Mouse (Mus musculus) embryonic facial prominence, embryonic 15.5 days (tissue): ENCODE data around the gene Olfr1329. TPM values are rescaled to one million over a fixed set of nuclear protein-coding genes. Genes with fewer than 3 reads are reported as not detected.
A peak's percentile ranks its signal among the peaks of the same experiment; 100 is the strongest.
"Not testable (repeated sequence)": the region's sequence is repeated elsewhere in the genome, so short reads cannot be mapped to it uniquely, and the experiment has no call there.

ENCODE experiments used
- ATAC-seq: fragments of 200-750 bp; cut with Nextera tagmentation; 2 replicates; pipeline ENCODE4 v1.8.0; 2017; ENCODE audit warnings: low read depth, moderate TSS enrichment; ENCODE audit not compliant: insufficient number of reproducible peaks, low FRiP score, low TSS enrichment
- H3K27ac ChIP-seq: fragments of 300-500 bp; sonication (generic); replicated peaks from 2 replicates; pipeline ENCODE4 v1.5.1; 2015; ENCODE audit warnings: mild to moderate bottlenecking, inconsistent platforms
- H3K27me3 ChIP-seq: fragments of 300-500 bp; sonication (generic); 2 replicates; pipeline ENCODE4 v1.6.1; 2015; ENCODE audit warnings: inconsistent platforms
- H3K36me3 ChIP-seq: fragments of 300-500 bp; sonication (generic); 2 replicates; pipeline ENCODE4 v1.6.1; 2015; ENCODE audit warnings: mild to moderate bottlenecking, inconsistent platforms
- H3K4me1 ChIP-seq: fragments of 300-500 bp; sonication (generic); 2 replicates; pipeline ENCODE4 v1.6.1; 2015; ENCODE audit warnings: inconsistent platforms
- H3K4me2 ChIP-seq: fragments of 300-500 bp; sonication (generic); replicated peaks from 2 replicates; pipeline ENCODE4 v1.6.1; 2015; ENCODE audit warnings: mild to moderate bottlenecking, inconsistent platforms
- H3K4me3 ChIP-seq: fragments of 300-500 bp; sonication (generic); replicated peaks from 2 replicates; pipeline ENCODE4 v1.5.1; 2015; ENCODE audit warnings: mild to moderate bottlenecking, inconsistent platforms
- H3K9ac ChIP-seq: fragments of 300-500 bp; sonication (generic); 2 replicates; pipeline ENCODE4 v1.6.1; 2015; ENCODE audit warnings: inconsistent platforms
- H3K9me3 ChIP-seq: fragments of 300-500 bp; sonication (generic); replicated peaks from 2 replicates; pipeline ENCODE4 v1.6.1; 2016; ENCODE audit warnings: inconsistent platforms
- WGBS: fragments of 180-500 bp; shearing (Covaris S2); methylation state at CpG from one replicate; pipeline ENCODE4 v1.1.7; 2015; 5-methylcytosine and 5-hydroxymethylcytosine counted together
- polyA plus RNA-seq: library from polyadenylated mRNA; unstranded; fragments of >200 nt; fragmentation: Nextera tagmentation; extraction: Ambion mirVana; gene quantifications from 2 replicates; pipeline ENCODE4 v1.2.1, GENCODE M21; 2015

Olfr1329 gene
- polyA plus RNA-seq = 0.18 TPM in 1 of 2 replicates, not detected in the other

DNA sequence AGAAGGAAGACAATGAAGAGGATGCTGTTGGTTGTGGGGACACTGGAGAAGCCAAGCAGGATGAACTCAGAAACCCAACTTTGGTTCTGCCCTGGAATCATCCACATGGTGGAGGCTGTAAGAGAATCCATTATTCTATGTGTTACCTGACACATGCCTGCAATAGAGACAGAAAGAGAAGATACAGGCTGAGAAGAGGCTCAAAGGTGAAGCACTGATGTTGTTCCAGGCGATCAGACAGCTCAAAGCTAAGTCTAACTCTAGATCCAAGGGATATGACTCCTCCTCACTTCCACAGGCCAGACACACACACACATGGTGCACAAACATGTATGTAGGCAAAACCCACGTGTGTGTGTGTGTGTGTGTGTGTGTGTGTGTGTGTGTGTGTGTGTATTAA, at the start of gene Olfr1329:
TSS of gene Olfr1329 (minus strand) at position 101 of the 400 bp plus-strand sequence.
- not testable (repeated sequence) for H3K27ac ChIP-seq, H3K9ac ChIP-seq, H3K4me3 ChIP-seq, H3K27me3 ChIP-seq, H3K4me2 ChIP-seq, H3K9me3 ChIP-seq, H3K36me3 ChIP-seq, H3K4me1 ChIP-seq, ATAC-seq
- WGBS = 64% methylated on average over 2 of the region's 2 CpGs

DNA sequence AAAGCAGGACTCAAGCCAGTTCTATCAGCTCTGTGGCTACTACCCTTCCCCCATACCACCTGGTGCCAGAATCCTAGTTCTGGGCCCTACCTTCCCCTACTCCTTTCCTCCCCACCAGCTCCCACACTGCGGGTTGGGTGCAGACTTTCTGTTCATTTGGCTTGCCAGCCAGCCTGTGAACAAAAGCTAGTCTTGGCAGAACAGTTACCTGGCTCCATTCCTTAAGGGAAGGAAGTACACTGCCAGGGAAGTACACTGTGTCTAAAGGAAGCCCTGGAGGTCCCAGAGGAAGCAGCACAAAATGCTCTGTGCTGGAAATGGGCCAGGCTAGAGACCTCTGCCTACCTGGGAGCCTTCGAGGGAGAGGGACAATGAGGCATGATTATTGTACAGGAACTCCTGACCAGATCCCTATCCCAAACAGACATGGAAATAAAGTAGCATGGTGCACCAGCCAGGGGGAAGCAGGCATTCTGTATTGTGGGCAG, 43.9 kb upstream of the Olfr1329 start, which contains the start of gene Lao1:
TSS of gene Lao1 (plus strand) at position 438 of the 488 bp plus-strand sequence.
- H3K36me3 ChIP-seq = no peaks in the 10 kb centered on the region
- H3K4me2 ChIP-seq = no peak within 1 kb of the TSS
- H3K27ac ChIP-seq = no peak within 1 kb of the TSS
- no peak for ATAC-seq
- WGBS = 83% methylated on average over 2 of the region's 2 CpGs
- no peaks in the 10 kb centered on the region for H3K9me3 ChIP-seq
- no peaks in the 10 kb centered on the region for H3K27me3 ChIP-seq
- H3K9ac ChIP-seq = no peak within 1 kb of the TSS
- no peak within 1 kb of the TSS for H3K4me3 ChIP-seq
- H3K4me1 ChIP-seq = no peaks in the 10 kb centered on the region

DNA sequence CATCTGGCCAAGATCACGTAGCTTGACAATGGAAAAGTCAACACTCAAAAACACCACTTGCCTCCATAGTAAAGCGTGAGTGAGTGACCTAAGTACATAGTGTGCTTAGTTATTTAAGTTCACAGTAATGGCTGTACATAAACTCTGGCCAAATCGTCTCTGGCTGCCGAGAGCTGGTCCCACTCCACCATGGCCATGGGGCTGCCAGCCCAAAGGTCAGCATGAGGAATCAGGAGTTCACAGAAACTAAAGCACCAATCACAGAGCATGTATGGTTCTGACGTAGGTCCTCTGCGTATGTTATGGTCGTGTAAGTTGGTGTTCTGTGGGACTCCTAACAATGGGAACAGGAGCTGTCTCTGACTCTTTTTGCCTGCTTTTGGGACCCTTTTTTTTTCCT, 41.5 kb upstream of the Olfr1329 start:
- no peaks in the 10 kb centered on the region for H3K9me3 ChIP-seq
- H3K4me1 ChIP-seq = no peaks in the 10 kb centered on the region
- H3K4me3 ChIP-seq = no peak overlapping the region
- no peak overlapping the region for H3K27ac ChIP-seq
- H3K36me3 ChIP-seq = no peaks in the 10 kb centered on the region
- H3K9ac ChIP-seq = no peak overlapping the region
- 85% methylated on average over 7 of the region's 7 CpGs for WGBS
- no peak for ATAC-seq
- no peaks in the 10 kb centered on the region for H3K27me3 ChIP-seq
- no peak overlapping the region for H3K4me2 ChIP-seq

DNA sequence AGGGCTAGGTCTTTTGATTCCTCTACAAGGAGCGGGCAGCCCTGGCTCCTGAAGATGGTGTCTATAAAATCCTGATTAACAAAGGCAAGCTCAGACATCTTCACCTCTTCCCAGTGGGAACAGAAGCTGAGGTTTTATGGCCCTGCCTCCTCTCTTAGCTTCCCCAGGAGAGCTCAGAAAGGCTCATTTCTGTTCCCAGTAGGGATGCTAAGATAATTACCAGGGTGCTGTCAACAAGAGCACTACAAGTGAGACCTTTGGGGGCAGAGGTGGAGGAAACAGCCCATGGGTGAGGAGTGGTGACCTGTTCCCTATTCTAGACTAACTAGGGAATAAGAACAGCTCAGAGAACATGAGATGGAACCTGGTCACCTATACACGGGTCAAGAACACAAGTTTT, 21.2 kb upstream of the Olfr1329 start, which contains the start of gene Olfr1328:
TSS of gene Olfr1328 (minus strand) at position 101 of the 400 bp plus-strand sequence.
- Histone ChIP-seq H3K4me2 (no peak within 1 kb of the TSS), H3K4me3 (no peak within 1 kb of the TSS), H3K27me3 (no peaks in the 10 kb centered on the region), H3K9me3 (no peaks in the 10 kb centered on the region), H3K36me3 (no peaks in the 10 kb centered on the region), H3K9ac (no peak within 1 kb of the TSS), H3K27ac (no peak within 1 kb of the TSS), H3K4me1 (no peaks in the 10 kb centered on the region)
- no peak for ATAC-seq
- WGBS = 63% methylated on average over 2 of the region's 2 CpGs

DNA sequence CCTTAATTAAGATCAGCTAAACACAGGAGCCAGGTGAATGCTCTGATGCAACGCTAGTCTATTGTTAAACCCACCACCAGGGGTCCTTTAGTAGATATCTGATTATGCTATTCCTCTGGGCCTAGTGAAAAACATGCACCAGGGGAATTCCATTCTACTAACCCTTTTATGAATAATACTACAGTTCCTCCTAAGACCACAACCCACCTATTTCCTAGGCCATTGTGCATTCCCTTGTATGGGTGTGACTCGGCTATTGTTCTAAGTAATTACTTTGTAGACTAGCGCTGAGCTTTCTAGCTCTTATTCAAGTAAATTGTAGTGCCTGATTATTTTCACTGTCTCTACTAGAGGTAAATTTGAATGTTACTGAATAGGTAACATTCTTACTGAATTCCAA, 14.1 kb upstream of the Olfr1329 start:
- not testable (repeated sequence) for H3K27me3 ChIP-seq, ATAC-seq, H3K27ac ChIP-seq, H3K4me1 ChIP-seq, H3K9me3 ChIP-seq, H3K4me2 ChIP-seq, H3K4me3 ChIP-seq, H3K36me3 ChIP-seq, H3K9ac ChIP-seq
- 82% methylated on average over 3 of the region's 3 CpGs for WGBS

DNA sequence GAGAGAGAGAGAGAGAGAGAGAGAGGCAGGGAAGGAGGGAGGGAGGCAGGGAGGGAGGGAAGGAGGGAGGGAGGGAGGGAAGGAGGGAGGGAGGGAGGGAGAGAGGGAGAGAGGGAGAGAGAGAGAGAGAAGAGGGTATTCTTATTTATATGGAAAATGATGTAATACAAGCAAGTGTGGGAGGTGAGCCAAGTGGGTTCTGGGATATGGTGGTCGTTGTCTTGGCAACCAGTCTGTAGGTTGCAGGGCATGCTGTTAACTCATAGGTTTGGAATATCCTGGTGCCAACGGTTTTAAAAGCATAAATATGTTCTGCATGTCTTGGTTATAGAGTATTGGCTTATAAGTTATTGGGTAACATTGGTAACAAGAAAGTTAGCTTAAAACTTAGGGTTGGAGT, 15.3 kb downstream of the Olfr1329 start:
- Histone ChIP-seq H3K9ac (no peak overlapping the region), H3K4me1 (no peaks in the 10 kb centered on the region), H3K27me3 (no peaks in the 10 kb centered on the region), H3K36me3 (no peaks in the 10 kb centered on the region), H3K4me2 (no peak overlapping the region), H3K9me3 (no peaks in the 10 kb centered on the region), H3K4me3 (no peak overlapping the region), H3K27ac (no peak overlapping the region)
- 58% methylated on average over 2 of the region's 2 CpGs for WGBS
- no peak for ATAC-seq

DNA sequence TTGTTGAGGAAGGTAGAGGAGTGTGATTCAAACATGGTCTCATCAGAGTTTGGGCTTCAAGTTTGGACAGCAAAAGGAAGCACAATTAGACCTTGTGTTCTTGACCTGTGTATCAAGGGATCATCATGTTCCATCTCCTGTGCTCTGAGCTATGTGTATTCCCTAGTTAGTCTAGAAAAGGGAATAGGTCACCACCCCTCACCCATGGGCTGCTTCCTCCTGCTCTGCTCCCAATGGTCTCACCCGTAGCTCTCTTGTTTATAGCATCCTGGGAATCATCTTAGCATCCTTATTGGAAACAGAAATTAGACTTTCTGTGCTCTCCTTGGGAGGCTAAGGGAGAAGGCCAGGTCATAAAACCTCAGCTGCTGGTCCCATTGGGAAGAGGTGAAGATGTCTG, 29.0 kb downstream of the Olfr1329 start, which contains the start of gene Olfr1330:
TSS of gene Olfr1330 (plus strand) at position 301 of the 400 bp plus-strand sequence.
- no peak for ATAC-seq
- no peak within 1 kb of the TSS for H3K4me2 ChIP-seq
- H3K27me3 ChIP-seq = no peaks in the 10 kb centered on the region
- H3K4me1 ChIP-seq = no peaks in the 10 kb centered on the region
- no peaks in the 10 kb centered on the region for H3K9me3 ChIP-seq
- H3K4me3 ChIP-seq = no peak within 1 kb of the TSS
- no peak within 1 kb of the TSS for H3K27ac ChIP-seq
- WGBS = 83% methylated on average over 1 of the region's 1 CpGs
- no peaks in the 10 kb centered on the region for H3K36me3 ChIP-seq
- no peak within 1 kb of the TSS for H3K9ac ChIP-seq

DNA sequence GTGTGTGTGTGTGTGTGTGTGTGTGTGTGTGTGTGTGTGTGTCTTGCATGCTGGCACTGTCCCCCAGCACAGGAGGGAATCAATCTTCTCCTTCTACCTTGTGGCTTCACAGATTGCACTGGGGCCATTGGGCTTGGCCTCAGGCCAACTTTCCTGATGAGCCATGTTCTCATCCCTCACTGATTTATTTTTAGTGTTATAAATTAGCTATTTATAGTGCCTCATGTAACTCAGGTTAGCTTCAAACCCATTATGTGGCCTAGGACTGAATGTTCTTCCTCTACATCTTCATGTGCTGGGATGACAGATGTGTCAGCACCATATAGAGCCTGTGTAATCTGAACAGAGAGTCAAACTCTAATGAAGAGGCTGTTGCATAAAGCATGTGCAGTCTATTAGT, 49.7 kb downstream of the Olfr1329 start:
- no peaks in the 10 kb centered on the region for H3K4me1 ChIP-seq
- H3K9me3 ChIP-seq = no peaks in the 10 kb centered on the region
- no peak overlapping the region for H3K4me3 ChIP-seq
- no peaks in the 10 kb centered on the region for H3K36me3 ChIP-seq
- no peak overlapping the region for H3K4me2 ChIP-seq
- H3K9ac ChIP-seq = no peak overlapping the region
- no peaks in the 10 kb centered on the region for H3K27me3 ChIP-seq
- ATAC-seq = 0 out of 2 replicates have a peak, but pooled peaks have one; percentile 24
- no peak overlapping the region for H3K27ac ChIP-seq

Other genes starting within 250 kb of the Olfr1329 start
- 0.13 and 0.15 TPM in 2 replicates for gene Olfr1342, start 224.7 kb downstream of the Olfr1329 start, polyA plus RNA-seq
- 0.07 and 0.17 TPM in 2 replicates for gene Olfr1341, start 213.9 kb downstream of the Olfr1329 start, polyA plus RNA-seq
- 0.44 and 0.50 TPM in 2 replicates for gene Olfr1340, start 197.3 kb downstream of the Olfr1329 start, polyA plus RNA-seq
- 0.08 and 0.22 TPM in 2 replicates for gene Olfr1339, start 185.3 kb downstream of the Olfr1329 start, polyA plus RNA-seq
- 0.19 and 0.37 TPM in 2 replicates for gene Olfr1338, start 158.7 kb downstream of the Olfr1329 start, polyA plus RNA-seq
- gene Olfr1337, start 134.9 kb downstream of the Olfr1329 start, polyA plus RNA-seq = not detected in 2 replicates
- not detected in 2 replicates for gene Olfr1335, start 107.5 kb downstream of the Olfr1329 start, polyA plus RNA-seq
- gene Olfr1333, start 81.2 kb downstream of the Olfr1329 start, polyA plus RNA-seq = not detected in 2 replicates
- not detected in 2 replicates for gene Olfr1331, start 52.8 kb downstream of the Olfr1329 start, polyA plus RNA-seq
- 0.36 TPM in 1 of 2 replicates, not detected in the other for gene Olfr1330, start 28.9 kb downstream of the Olfr1329 start, polyA plus RNA-seq
- gene Olfr1328, start 21.1 kb upstream of the Olfr1329 start, polyA plus RNA-seq = 0.07 TPM in 1 of 2 replicates, not detected in the other
- 0.16 TPM in 1 of 2 replicates, not detected in the other for gene Lao1, start 44.1 kb upstream of the Olfr1329 start, polyA plus RNA-seq
- 141 and 160 TPM in 2 replicates for gene Slc2a1, start 191.2 kb upstream of the Olfr1329 start, polyA plus RNA-seq